Mouse (Mus musculus) hindbrain, embryonic 13.5 days (tissue): ENCODE data around the gene Adtrp. TPM values are rescaled to one million over a fixed set of nuclear protein-coding genes. Genes with fewer than 3 reads are reported as not detected.

Experiments
- ATAC-seq: fragments of 200-750 bp; cut with Nextera tagmentation; 2 replicates; pipeline ENCODE4 v1.8.0; 2017; ENCODE audit warnings: moderate TSS enrichment; ENCODE audit not compliant: low FRiP score
- H3K27ac ChIP-seq: fragments of 300-500 bp; sonication (generic); 2 replicates; pipeline ENCODE4 v1.5.1; 2015; ENCODE audit warnings: inconsistent platforms, mild to moderate bottlenecking, moderate library complexity
- H3K27me3 ChIP-seq: fragments of 300-500 bp; sonication (generic); 2 replicates; pipeline ENCODE4 v1.6.1; 2015; ENCODE audit warnings: mild to moderate bottlenecking, inconsistent platforms
- H3K36me3 ChIP-seq: fragments of 300-500 bp; sonication (generic); 2 replicates; pipeline ENCODE4 v1.6.1; 2015; ENCODE audit warnings: mild to moderate bottlenecking, inconsistent platforms
- H3K4me1 ChIP-seq: fragments of 300-500 bp; sonication (generic); replicated peaks from 2 replicates; pipeline ENCODE4 v1.6.1; 2015; ENCODE audit warnings: inconsistent platforms
- H3K4me2 ChIP-seq: fragments of 300-500 bp; sonication (generic); 2 replicates; pipeline ENCODE4 v1.6.1; 2015; ENCODE audit warnings: inconsistent platforms, mild to moderate bottlenecking, moderate library complexity
- H3K4me3 ChIP-seq: fragments of 300-500 bp; sonication (generic); 2 replicates; pipeline ENCODE4 v1.5.1; 2015; ENCODE audit warnings: mild to moderate bottlenecking, inconsistent platforms
- H3K9ac ChIP-seq: fragments of 300-500 bp; sonication (generic); 2 replicates; pipeline ENCODE4 v1.6.1; 2015; ENCODE audit warnings: mild to moderate bottlenecking, inconsistent platforms
- H3K9me3 ChIP-seq: fragments of 300-500 bp; sonication (generic); 2 replicates; pipeline ENCODE4 v1.6.1; 2016; ENCODE audit warnings: inconsistent platforms
- WGBS: fragments of 180-500 bp; shearing (Covaris S2); methylation state at CpG from one replicate; pipeline ENCODE4 v1.1.7; 2015; 5-methylcytosine and 5-hydroxymethylcytosine counted together
- polyA plus RNA-seq: library from polyadenylated mRNA; unstranded; fragments of >200 nt; fragmentation: Nextera tagmentation; extraction: Ambion mirVana; gene quantifications from 2 replicates; pipeline ENCODE4 v1.2.1, GENCODE M21; 2015

Gene Adtrp
- polyA plus RNA-seq, 1 experiment from 2014 or later, result 0.65 TPM

DNA sequence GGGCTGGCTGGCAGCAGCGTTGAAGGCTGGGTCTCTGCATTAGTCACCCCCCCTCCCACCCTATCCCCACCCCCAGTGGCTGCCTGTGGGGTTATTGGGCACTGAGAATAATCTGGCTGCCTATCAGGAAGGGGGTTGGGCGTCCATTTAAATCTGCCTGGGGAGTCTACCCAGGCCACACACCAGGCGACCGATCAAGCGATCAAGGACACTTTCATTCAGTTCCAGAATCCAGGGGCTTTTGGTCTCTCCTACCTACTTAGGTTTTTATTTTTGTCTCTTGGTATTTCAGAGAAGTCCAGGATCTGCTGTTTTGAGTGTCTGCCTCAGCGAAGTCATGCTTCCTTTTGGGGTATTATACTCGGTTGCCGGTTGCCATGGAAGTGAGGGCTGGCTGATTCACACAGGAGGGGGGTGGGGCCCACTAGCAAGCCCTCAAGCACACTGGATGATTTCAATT is 46.3 kb downstream of the Adtrp start:
- H3K4me1 ChIP-seq, result peaks cover 17% of the 10 kb centered on the region
- H3K9ac ChIP-seq, result no peak overlapping the region
- WGBS, result 2% methylated on average over 8 of the region's 8 CpGs
- peak; percentile 91 for ATAC-seq
- H3K36me3 ChIP-seq, result no peaks in the 10 kb centered on the region
- peak overlapping the region; percentile 1; the same call in 1 of the 2 replicates for H3K27ac ChIP-seq
- H3K4me3 ChIP-seq, result 0 out of 2 replicates have a peak overlapping the region, but pooled peaks have one; percentile 5
- peak overlapping the region; percentile 39 for H3K4me2 ChIP-seq
- H3K27me3 ChIP-seq, result no peaks in the 10 kb centered on the region
- H3K9me3 ChIP-seq, result no peaks in the 10 kb centered on the region

- no peak overlapping the region for H3K27ac ChIP-seq
- 93% methylated on average over 6 of the region's 6 CpGs for WGBS
Measured at GRCm38 (mm10) chr13:41792849-41793248, 54.6 kb downstream of the Adtrp start.

GRCm38 (mm10) chr13:41787863-41788536 is 59.5 kb downstream of the Adtrp start:
- Histone ChIP-seq H3K4me1 (no peaks in the 10 kb centered on the region), H3K36me3 (no peaks in the 10 kb centered on the region), H3K4me3 (no peak overlapping the region), H3K4me2 (no peak overlapping the region), H3K9me3 (no peaks in the 10 kb centered on the region), H3K27ac (no peak overlapping the region), H3K27me3 (no peaks in the 10 kb centered on the region), H3K9ac (no peak overlapping the region)
- no peak for ATAC-seq
- 79% methylated on average over 2 of the region's 2 CpGs for whole genome bisulfite sequencing

More at GRCm38 (mm10) chr13:41792849-41793248, 54.6 kb downstream of the Adtrp start:
- Histone ChIP-seq H3K9ac (no peak overlapping the region), H3K4me3 (no peak overlapping the region), H3K4me1 (no peaks in the 10 kb centered on the region), H3K4me2 (no peak overlapping the region), H3K27me3 (no peaks in the 10 kb centered on the region), H3K36me3 (no peaks in the 10 kb centered on the region), H3K9me3 (no peaks in the 10 kb centered on the region)
- no peak for ATAC-seq

GRCm38 (mm10) chr13:41786640-41787039 is 60.8 kb downstream of the Adtrp start:
- no peak overlapping the region for H3K9ac ChIP-seq
- H3K4me1 ChIP-seq, result no peaks in the 10 kb centered on the region
- H3K9me3 ChIP-seq, result no peaks in the 10 kb centered on the region
- no peaks in the 10 kb centered on the region for H3K27me3 ChIP-seq
- no peak overlapping the region for H3K4me2 ChIP-seq
- H3K27ac ChIP-seq, result no peak overlapping the region
- 93% methylated on average over 3 of the region's 3 CpGs for WGBS
- no peaks in the 10 kb centered on the region for H3K36me3 ChIP-seq
- ATAC-seq, result no peak
- H3K4me3 ChIP-seq, result no peak overlapping the region

GRCm38 (mm10) chr13:41784889-41785701 is 62.4 kb downstream of the Adtrp start:
- Histone ChIP-seq H3K4me3 (no peak overlapping the region), H3K9ac (no peak overlapping the region), H3K36me3 (no peaks in the 10 kb centered on the region), H3K4me1 (0 out of 2 replicates have a peak, but pooled peaks cover 6% of the 10 kb centered on the region), H3K27me3 (no peaks in the 10 kb centered on the region), H3K9me3 (no peaks in the 10 kb centered on the region), H3K27ac (no peak overlapping the region), H3K4me2 (no peak overlapping the region)
- no peak for ATAC-seq
- 77% methylated on average over 7 of the region's 7 CpGs for WGBS

DNA sequence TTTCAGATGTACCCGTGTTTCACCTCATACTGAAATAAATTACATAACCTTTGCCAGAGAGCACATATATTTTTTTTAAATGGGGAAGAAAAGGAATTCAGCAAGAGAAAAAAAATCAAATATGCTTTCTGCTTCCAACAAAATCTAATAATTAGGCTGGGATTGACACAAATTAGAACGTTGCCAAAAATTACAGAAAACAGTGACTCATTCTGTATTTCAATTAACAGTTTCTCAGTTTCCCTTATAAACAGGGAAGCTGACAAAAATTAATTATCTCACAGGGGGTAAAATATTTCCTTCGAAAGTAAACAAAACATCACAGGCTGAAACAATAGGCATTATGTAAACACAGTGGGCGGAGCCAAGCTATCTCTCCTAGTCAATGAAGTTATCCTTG is 67.2 kb downstream of the Adtrp start:
- WGBS, result 85% methylated on average over 4 of the region's 4 CpGs
- no peak overlapping the region for H3K4me3 ChIP-seq
- no peaks in the 10 kb centered on the region for H3K9me3 ChIP-seq
- no peak overlapping the region for H3K4me2 ChIP-seq
- H3K27me3 ChIP-seq, result no peaks in the 10 kb centered on the region
- ATAC-seq, result no peak
- no peaks in the 10 kb centered on the region for H3K36me3 ChIP-seq
- H3K9ac ChIP-seq, result no peak overlapping the region
- peak overlapping the region; percentile 64 for H3K27ac ChIP-seq
- peaks cover 15% of the 10 kb centered on the region; the same call in 1 of the 2 replicates for H3K4me1 ChIP-seq

DNA sequence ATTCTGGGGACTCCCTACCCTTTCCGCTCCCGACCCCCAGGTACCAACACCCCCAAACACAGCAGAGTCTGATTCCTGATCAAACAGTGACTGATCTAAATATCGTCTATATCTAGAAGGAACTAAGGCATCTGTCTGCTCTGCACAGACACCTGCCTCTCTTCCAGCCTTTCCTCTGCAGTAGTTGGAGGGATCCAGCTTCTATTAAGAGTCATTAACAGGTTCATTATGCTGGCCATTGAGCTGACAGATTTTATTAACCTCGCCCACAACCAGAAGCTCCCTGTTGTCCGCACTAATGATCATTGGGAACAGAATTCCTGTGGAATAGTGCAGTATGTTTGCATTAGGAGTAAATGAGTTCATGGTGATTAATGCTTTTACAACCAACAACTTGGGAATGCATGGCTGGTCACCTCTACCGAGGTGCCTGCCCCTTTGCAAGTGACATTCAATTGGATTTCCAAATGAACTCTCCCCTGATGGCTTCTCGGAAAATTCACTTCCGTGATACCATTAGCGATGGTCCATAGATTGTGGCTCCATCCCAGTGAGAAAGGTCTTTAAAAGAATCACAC is 67.8 kb downstream of the Adtrp start:
- peaks cover 15% of the 10 kb centered on the region; the same call in 1 of the 2 replicates for H3K4me1 ChIP-seq
- 0 out of 2 replicates have a peak, but pooled peaks have one; percentile 52 for ATAC-seq
- no peaks in the 10 kb centered on the region for H3K36me3 ChIP-seq
- no peak overlapping the region for H3K4me2 ChIP-seq
- H3K4me3 ChIP-seq, result no peak overlapping the region
- peak overlapping the region; percentile 64 for H3K27ac ChIP-seq
- no peak overlapping the region for H3K9ac ChIP-seq
- 61% methylated on average over 9 of the region's 9 CpGs for WGBS
- H3K27me3 ChIP-seq, result no peaks in the 10 kb centered on the region
- no peaks in the 10 kb centered on the region for H3K9me3 ChIP-seq

- 92% methylated on average over 4 of the region's 4 CpGs for WGBS
- H3K4me2 ChIP-seq, result no peak overlapping the region
- ATAC-seq, result no peak
- no peak overlapping the region for H3K9ac ChIP-seq
- H3K9me3 ChIP-seq, result no peaks in the 10 kb centered on the region
- H3K27ac ChIP-seq, result no peak overlapping the region
- no peaks in the 10 kb centered on the region for H3K4me1 ChIP-seq
- H3K27me3 ChIP-seq, result no peaks in the 10 kb centered on the region
- no peak overlapping the region for H3K4me3 ChIP-seq
- no peaks in the 10 kb centered on the region for H3K36me3 ChIP-seq
Measured at GRCm38 (mm10) chr13:41773812-41774376, 73.6 kb downstream of the Adtrp start.

- no peak for ATAC-seq
- Histone ChIP-seq H3K4me1 (no peaks in the 10 kb centered on the region), H3K36me3 (no peaks in the 10 kb centered on the region), H3K4me2 (no peak overlapping the region), H3K27ac (no peak overlapping the region), H3K27me3 (no peaks in the 10 kb centered on the region), H3K4me3 (no peak overlapping the region), H3K9me3 (no peaks in the 10 kb centered on the region), H3K9ac (no peak overlapping the region)
- 59% methylated on average over 3 of the region's 3 CpGs for WGBS
Measured at GRCm38 (mm10) chr13:41771061-41771460, 76.4 kb downstream of the Adtrp start.

- Histone ChIP-seq H3K4me3 (no peak overlapping the region), H3K4me2 (no peak overlapping the region), H3K27ac (no peak overlapping the region), H3K36me3 (no peaks in the 10 kb centered on the region), H3K9ac (no peak overlapping the region), H3K27me3 (no peaks in the 10 kb centered on the region), H3K4me1 (no peaks in the 10 kb centered on the region), H3K9me3 (0 out of 2 replicates have a peak, but pooled peaks cover 2% of the 10 kb centered on the region)
- WGBS, result 88% methylated on average over 4 of the region's 4 CpGs
- no peak for ATAC-seq
Measured at GRCm38 (mm10) chr13:41767941-41768340, 79.5 kb downstream of the Adtrp start.

DNA sequence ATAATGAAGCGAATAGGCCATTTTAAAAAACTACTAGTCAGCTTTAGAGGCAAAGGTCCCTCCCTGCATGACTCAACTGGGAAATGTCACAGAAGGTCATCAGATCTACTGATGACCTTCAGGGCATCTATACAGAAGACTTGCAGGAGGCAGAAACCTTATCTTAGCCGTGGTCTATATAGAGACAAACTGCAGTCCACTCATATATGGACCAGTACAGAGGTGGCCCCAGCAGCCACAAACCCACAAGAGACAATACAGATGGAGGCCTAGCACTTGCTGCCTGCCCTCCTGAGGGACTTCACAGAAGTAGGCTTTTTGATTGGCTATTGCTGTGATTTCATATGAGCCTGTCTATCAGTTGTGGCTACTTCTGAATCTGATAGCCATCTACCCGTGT is 85.5 kb downstream of the Adtrp start:
- 88% methylated on average over 3 of the region's 3 CpGs for WGBS
- ATAC-seq, result no peak
- H3K27ac ChIP-seq, result no peak overlapping the region
- H3K4me3 ChIP-seq, result no peak overlapping the region
- H3K4me1 ChIP-seq, result peaks cover 22% of the 10 kb centered on the region
- H3K27me3 ChIP-seq, result no peaks in the 10 kb centered on the region
- no peak overlapping the region for H3K9ac ChIP-seq
- no peak overlapping the region for H3K4me2 ChIP-seq
- 0 out of 2 replicates have a peak, but pooled peaks cover 2% of the 10 kb centered on the region for H3K9me3 ChIP-seq
- no peaks in the 10 kb centered on the region for H3K36me3 ChIP-seq

DNA sequence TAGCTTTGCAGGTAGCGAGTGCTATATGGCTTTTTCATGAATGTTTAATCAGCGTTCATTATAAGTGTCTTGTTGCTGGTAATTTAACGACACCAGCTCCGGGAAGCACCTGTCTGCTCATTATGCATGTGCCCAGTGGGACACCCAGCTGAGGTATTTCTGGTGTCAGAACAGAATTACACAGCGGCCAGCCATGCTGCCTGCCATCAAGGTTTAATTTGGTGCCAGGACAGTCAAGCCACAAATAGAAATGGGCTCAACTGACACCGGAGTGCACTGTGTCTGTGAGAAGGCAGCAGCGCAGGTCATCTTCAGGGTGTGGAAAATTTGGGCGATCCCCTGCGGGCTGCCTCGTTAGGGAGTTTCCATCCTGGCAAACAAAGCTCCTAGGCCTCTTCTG is 87.0 kb downstream of the Adtrp start:
- ATAC-seq, result no peak
- 0 out of 2 replicates have a peak, but pooled peaks cover 2% of the 10 kb centered on the region for H3K9me3 ChIP-seq
- 42% methylated on average over 10 of the region's 10 CpGs for WGBS
- H3K4me2 ChIP-seq, result no peak overlapping the region
- no peak overlapping the region for H3K27ac ChIP-seq
- no peak overlapping the region for H3K9ac ChIP-seq
- no peak overlapping the region for H3K4me3 ChIP-seq
- H3K36me3 ChIP-seq, result no peaks in the 10 kb centered on the region
- H3K4me1 ChIP-seq, result peaks cover 22% of the 10 kb centered on the region
- no peaks in the 10 kb centered on the region for H3K27me3 ChIP-seq
